Mouse (Mus musculus) layer of hippocampus, adult 8-10 months (tissue): Measurements from ENCODE around the gene Tmprss11f. TPM values are rescaled to one million over a fixed set of nuclear protein-coding genes. Genes with fewer than 3 reads are reported as not detected.
A peak's percentile ranks its signal among the peaks of the same experiment; 100 is the strongest.
"Not testable (repeated sequence)": the region's sequence is repeated elsewhere in the genome, so short reads cannot be mapped to it uniquely, and the experiment has no call there.

Experiments
- DNase-seq, 2 experiments: peaks; one replicate each; pipeline ENCODE4 v3.0.0; 2022; ENCODE audit warnings: low spot score in 2 of 2
- total RNA-seq, 4 experiments: library from RNA; stranded (reverse); gene quantifications; 2 replicates each; pipeline ENCODE4 v1.2.4; 2022

Tmprss11f gene
- not detected for total RNA-seq

DNA sequence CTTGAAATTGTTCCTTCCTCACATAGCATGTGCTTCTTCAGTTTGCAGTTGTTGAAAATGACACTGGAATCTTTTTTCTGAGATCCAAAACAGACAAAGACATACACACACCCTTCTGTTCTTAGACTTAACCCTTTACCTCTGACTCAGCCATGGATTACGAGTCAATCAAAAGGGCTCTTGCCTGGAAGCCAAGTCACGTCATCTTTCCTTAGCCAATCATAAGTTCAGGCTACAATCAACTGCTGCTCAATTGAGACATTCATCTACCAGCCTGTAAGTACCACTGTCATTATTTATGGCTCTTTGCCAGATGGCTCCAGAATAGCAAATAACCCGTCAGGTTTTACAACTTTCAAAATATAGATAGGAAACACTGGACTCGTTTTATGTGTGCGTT lies at the start of gene Tmprss11f:
Gene Tmprss11f (minus strand): TSS at position 101 of the 400 bp plus-strand sequence.
- DNase-seq = no peak

DNA sequence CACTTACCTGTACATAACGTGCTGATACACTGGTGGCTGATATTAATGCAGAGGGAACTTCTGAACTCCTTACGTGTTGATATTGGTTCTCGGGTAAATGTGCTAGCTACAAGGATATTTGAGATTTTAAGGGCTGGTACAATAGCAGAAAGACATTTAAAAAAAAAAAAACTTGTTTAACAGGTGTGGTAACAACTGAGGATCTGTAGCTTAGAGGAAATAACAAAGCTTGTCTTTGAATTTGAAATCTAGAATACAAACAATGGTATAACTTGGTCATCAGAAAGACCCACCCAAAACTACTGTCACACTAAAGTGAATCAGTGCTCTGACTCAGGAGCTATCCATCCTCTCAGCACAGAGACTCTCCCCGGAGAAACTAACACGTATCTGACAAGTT lies 44.0 kb upstream of the Tmprss11f start, which contains the start of gene Tmprss11b:
Gene Tmprss11b (minus strand): TSS at position 101 of the 400 bp plus-strand sequence.
- no peak for DNase-seq

DNA sequence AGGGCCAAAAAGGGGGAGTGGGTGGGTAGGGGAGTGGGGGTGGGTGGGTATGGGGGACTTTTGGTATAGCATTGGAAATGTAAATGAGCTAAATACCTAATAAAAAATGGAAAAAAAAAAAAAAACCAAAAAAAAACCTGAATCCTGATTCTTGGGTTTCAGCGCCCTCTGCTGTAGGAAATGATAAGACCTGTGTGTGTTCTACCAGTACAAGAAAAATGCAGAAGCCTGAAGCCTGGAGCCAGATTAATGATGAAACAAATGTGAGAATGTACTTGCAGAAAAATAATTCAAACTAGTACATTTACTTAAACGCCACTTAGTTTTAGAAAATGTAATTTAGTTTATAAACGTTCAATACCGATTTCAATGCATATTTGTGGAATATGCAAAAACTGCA lies 17.0 kb upstream of the Tmprss11f start:
- peak in 1 of 2 experiments; percentile 10 for DNase-seq

DNA sequence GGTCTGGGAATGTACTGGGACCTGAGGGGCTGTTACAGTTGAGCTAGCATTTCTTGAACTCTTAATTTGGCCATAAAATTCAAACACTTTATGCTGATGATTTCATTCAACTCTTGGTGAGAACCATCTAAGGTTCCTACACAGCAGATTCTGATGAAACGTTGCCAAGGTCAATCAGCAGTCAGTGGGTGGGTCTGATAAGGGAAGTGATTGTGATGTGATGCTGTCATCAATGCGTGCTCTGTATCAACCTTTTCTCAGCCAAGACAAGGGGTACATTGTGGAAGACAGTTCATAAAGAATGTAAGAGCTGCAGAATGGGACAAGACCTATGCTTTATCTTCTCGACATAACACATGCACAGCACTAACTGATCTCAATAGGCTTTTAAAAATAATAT lies 8.6 kb upstream of the Tmprss11f start:
- DNase-seq = no peak

DNA sequence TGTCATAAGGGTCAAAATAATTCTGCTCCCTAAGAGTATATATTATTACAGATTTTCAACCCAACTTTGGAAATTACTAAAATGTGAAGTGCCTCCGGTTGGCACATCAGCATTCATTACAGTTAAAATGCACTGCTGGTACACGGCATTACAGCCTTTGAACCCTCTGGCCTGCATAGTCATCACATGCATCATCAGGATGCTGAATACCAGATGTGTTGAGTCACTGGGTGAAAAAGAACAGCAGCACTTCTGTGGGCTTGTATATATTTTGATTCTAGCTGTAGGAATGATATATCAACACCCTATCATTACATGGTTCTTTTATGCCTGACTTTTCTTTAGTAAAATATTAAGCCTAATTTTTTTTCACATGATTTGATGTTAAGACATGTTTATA lies 1.5 kb downstream of the Tmprss11f start:
- DNase-seq = no peak

DNA sequence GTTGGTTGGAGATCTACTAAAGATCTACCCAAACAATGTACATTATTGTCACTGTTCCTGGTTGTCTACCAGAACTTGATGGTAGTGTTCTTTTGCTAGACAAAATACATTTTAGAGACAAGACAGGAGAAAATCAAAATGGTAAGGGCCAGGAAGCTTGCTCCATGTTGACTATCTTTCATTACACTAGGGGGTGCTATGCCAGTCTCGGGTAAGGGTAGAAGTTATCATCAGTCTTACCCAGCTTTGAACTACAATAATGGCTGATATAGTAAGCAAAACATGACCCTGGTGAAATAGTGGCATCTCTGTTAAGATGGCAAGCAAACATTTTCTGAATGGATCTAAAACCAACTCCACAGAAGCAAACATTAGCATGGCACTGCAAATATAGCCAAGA lies 10.4 kb downstream of the Tmprss11f start:
- DNase-seq = no peak

DNA sequence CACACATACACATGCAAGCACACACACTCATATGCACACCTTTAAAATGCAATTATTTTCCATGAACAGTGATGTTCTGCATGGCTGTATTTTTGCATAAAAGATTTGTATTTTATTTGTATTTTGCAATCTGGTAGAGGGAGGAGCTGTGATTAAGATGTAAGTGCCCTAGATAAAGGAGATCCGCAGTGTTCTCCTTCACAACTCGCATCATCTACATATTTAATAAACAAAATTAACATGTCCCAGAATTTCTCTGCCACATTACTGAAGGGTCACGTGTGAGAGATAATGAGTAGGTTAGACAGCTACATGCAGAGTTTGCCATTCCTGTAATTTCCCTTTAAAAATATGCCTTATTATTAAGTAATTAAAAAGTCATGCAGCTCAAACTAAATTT lies 46.3 kb downstream of the Tmprss11f start:
- no peak for DNase-seq

DNA sequence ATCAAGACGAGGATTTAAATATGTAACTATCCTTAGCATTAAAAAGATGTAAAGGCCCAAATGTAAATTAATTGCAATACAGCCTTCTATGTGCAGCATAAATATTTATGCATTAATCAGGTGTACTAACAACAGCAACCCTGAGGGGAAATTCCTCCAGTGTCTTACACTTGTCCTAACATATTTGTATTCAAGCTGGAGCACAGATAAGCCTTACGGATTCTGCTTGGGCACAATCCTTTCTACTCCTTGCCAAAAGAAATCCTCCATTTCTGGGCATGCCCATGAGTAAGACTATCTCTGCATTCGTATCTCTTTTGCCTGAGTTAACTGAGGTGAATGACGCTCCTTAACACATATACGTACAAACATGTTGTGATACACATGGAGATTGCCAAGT lies 49.6 kb downstream of the Tmprss11f start:
- no peak for DNase-seq

DNA sequence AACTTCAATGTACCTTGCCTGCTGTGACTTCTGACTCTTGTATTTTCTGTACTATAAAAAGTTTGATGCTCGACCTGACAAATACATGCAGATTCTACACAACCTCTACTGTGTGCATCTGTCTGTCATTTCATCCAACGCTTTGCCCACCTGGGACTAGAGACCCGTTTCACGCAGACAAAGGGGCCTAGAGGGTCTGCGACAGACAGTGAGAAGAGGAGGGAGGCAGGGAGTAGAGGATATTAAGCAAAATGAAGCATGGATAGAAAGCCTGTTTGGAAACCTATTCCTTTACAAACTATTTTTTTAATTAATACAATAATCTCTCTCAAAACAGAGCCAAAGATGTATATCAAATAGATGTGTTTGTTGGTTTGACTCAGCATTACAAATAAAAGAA lies 50.2 kb downstream of the Tmprss11f start:
- no peak for DNase-seq

DNA sequence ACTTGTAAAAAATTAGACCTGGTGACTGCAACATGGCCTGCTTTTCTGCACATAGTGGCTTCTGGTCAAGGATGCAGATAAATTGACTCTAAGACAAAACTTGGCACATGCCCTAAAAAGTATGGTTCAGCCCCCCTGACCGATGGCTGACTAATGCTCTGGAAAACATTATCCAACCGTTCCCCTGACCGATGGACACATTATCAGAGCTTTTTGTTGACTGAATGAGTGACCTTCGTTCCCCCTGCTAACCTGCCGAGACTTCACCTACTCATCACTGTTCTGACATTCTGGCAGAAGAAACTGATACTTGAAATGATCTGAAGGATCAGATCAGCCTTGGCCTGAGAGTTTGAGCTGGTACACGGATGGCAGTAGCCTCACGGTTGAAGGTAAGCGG lies 53.5 kb downstream of the Tmprss11f start:
- DNase-seq = not testable (repeated sequence)

DNA sequence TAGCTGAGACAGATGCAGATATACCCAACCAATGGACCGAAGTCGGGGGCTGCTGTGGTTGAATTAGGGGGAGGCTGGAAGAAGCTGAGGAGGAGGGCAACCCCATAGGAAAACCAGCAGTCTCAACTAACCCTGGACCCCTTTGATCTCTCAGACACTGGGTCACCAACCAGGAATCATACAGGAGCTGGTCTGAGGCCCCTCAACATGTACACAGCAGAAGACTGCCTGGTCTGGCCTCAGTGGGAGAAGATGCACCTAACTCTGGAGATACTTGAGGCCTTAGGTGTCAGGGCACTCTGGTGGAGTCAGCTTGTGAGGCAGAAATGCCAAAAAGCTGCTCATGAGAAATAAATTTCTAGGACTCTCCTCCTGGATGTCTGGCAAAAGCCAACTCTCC lies 85.5 kb downstream of the Tmprss11f start:
- DNase-seq = no peak

DNA sequence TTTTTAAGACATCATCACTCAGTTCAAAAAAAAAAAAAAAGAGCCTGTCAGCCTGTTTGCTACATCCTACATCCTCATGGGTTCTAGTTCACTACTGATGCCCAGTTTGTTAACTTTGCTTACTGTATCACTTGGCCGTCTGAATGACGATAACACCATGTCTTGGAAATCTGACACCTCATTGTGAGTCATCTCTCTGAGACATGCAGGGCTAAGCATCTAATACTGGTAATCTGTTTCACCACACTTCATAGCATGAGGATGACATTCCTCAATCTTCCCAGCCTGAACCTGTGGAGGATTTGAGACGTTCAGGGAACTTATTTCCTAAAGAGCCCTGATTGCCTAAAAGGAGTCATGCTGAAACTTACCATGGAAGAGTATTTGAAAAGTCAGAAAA lies 91.6 kb downstream of the Tmprss11f start:
- DNase-seq = no peak

DNA sequence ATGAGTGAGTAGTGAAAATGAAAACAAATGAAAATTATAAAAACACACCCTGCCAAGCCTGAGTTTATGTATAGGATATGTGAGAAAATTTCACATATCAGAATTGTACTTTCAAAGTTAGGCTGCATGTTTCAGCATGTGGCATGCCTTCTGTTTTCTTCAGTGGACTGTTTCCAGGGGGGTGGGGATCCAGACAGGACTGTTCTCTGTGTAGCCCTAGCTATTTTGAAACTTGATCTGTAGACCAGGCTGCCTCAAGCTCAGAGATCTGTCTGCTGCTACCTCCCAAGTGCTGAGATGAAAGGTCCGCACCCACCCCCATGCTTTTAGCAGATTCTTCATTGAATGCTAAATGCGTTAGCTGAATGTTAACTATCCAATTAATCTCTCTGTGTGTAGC lies 103.5 kb downstream of the Tmprss11f start:
- peak in 1 of 2 experiments; percentile 3 for DNase-seq

DNA sequence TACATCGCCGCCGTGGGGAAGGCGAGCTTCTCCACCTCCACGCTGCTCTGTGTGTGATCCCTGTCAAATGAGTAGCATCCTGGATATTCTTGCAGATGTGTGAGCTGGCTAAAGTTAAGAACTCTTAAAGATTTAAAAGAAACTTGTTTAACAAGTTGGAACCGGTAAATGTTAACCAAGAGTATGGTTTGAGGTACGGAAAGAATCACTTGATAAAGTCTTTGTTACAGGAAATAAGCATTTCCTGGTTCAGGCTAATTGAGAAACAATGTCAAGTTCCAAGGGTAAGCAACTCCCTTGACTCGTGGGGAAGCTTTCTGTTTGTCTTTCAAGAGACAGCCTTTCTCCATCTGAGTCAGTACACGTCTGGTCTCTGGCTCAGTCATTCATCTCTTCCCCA lies 113.7 kb downstream of the Tmprss11f start, which contains the start of gene Tmprss11g:
Gene Tmprss11g (minus strand): TSS at position 101 of the 400 bp plus-strand sequence.
- no peak for DNase-seq

DNA sequence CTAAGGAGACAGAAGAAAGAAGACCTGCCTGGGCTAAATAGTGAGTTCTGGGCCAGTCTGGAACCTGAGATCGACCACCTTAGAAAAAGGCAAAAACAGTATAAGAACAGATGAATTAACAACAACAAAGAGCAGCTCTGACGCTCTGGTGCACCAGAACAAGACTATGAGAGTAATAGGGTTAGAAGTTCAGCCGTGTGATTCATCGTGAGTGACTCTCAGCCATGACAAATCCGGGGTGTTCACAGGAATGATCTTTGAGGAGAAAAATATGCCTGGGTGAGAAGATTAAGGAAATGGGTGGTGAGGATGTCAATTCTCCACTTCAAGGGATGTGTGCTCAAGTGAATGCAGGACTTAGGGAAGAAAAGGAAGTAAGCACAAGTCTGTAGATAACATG lies 120.7 kb downstream of the Tmprss11f start:
- no peak for DNase-seq

DNA sequence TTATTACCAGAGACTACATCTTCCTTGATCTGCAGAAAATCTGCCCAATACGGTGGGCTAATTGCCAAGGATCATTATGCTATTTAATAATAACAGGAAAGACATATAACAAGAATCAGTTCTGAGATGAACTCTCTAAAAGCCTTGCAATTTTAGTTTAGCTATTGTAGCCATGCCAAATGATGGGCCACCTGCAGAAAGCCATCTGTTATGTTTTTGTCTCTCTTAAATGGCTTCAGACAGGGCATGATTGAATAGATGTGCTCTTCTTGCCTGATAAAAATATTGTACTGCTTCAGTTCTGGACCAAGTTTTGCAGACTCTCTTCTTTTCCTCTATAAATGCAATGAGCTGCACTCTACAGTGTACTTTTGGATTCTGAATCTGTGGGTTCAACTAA lies 138.8 kb downstream of the Tmprss11f start:
- no peak for DNase-seq

DNA sequence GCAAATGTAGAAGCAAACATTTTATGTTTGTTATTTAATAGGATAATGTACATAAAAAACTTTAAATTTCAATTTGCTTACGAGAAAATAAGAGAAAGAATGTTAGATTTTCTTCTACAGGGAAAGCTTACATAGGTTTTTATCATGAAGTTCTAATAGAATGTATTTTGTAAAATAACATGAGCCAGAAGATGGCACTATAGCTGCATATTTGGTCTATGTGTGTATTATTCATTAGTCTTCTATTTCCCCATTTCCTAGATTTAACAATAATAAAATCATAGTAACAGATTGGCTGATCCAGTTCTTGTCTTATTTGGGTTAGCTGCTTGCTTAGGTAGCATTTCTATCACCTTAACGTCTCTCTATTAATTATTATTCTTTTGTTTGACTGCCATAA lies 149.7 kb downstream of the Tmprss11f start:
- DNase-seq = no peak

DNA sequence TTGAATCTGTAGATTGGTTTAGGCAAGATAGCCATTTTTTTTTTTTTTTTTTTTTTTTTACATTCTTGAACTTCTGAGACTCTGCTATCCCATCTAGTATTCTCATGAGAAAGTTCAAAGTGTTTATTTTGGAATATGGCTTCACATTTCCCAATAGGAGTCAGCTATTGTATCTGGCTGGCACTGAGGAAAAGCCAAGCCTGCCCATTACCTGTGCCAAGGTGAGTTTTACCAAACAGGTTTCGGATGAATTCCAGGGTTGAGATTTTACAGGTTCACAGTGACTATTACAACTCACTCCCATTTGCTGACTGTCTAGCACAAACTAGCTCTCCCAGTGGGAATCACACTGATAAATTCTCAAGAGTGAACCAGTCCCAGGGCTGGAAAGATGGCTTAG lies 150.2 kb downstream of the Tmprss11f start:
- DNase-seq = no peak

DNA sequence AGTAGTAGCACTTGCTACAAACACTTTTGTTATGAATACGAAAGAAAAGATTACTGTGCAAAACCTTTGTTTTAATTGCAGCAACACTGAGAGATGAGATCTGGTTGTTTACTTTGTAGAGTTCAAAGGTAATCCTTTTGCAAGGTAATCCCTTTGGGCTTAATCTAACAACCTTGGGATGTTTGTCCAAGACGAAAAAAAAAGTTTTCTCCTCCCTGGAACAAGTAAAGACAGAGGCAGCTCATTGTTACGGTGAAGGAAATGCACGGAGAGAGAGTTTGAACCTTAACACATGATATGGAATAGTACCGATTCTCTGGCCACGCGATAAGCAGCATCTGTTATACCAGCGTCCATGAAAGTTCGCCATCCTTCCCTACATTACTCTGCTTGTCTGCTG lies 158.4 kb downstream of the Tmprss11f start:
- DNase-seq = no peak

Other genes starting within 250 kb of the Tmprss11f start
- under 1 TPM in 1 of 4 experiments, not detected in 3; 0.22 TPM for gene Tmprss11a, start 163.4 kb downstream of the Tmprss11f start, total RNA-seq
- gene Tmprss11g, start 113.8 kb downstream of the Tmprss11f start, total RNA-seq = not detected
- not detected for gene Tmprss11b, start 43.9 kb upstream of the Tmprss11f start, total RNA-seq
- not detected for gene Tmprss11e, start 113.4 kb upstream of the Tmprss11f start, total RNA-seq
- 10 to 100 TPM; 51.1 to 70.6 (median 64.1) TPM for gene Ythdc1, start 171.8 kb upstream of the Tmprss11f start, total RNA-seq